Mouse (Mus musculus) forebrain, embryonic 13.5 days (tissue): ENCODE data around the gene Prkg1. TPM values are rescaled to one million over a fixed set of nuclear protein-coding genes. Genes with fewer than 3 reads are reported as not detected.
A peak's percentile ranks its signal among the peaks of the same experiment; 100 is the strongest.

Experiments used
- ATAC-seq: fragments of 200-750 bp; cut with Nextera tagmentation; 2 replicates; pipeline ENCODE4 v1.8.0; 2017
- H3K27ac ChIP-seq: fragments of 300-500 bp; sonication (generic); 2 replicates; pipeline ENCODE4 v1.5.1; 2015; ENCODE audit warnings: inconsistent platforms, mild to moderate bottlenecking, moderate library complexity
- H3K27me3 ChIP-seq: fragments of 300-500 bp; sonication (generic); 2 replicates; pipeline ENCODE4 v1.6.1; 2015; ENCODE audit warnings: mild to moderate bottlenecking, inconsistent platforms
- H3K36me3 ChIP-seq: fragments of 300-500 bp; sonication (generic); 2 replicates; pipeline ENCODE4 v1.6.1; 2015; ENCODE audit warnings: mild to moderate bottlenecking, inconsistent platforms; ENCODE audit not compliant: poor library complexity, severe bottlenecking
- H3K4me1 ChIP-seq: fragments of 300-500 bp; sonication (generic); 2 replicates; pipeline ENCODE4 v1.6.1; 2015; ENCODE audit warnings: inconsistent platforms
- H3K4me2 ChIP-seq: fragments of 300-500 bp; sonication (generic); 2 replicates; pipeline ENCODE4 v1.6.1; 2015; ENCODE audit warnings: inconsistent platforms, mild to moderate bottlenecking, moderate library complexity
- H3K4me3 ChIP-seq: fragments of 300-500 bp; sonication (generic); 2 replicates; pipeline ENCODE4 v1.5.1; 2015; ENCODE audit warnings: mild to moderate bottlenecking, inconsistent platforms
- H3K9ac ChIP-seq: fragments of 300-500 bp; sonication (generic); 2 replicates; pipeline ENCODE4 v1.6.1; 2015; ENCODE audit warnings: mild to moderate bottlenecking, inconsistent platforms
- H3K9me3 ChIP-seq: fragments of 300-500 bp; sonication (generic); replicated peaks from 2 replicates; pipeline ENCODE4 v1.6.1; 2016; ENCODE audit warnings: inconsistent platforms
- WGBS: fragments of 180-500 bp; shearing (Covaris S2); methylation state at CpG from one replicate; pipeline ENCODE4 v1.1.7; 2015; 5-methylcytosine and 5-hydroxymethylcytosine counted together
- polyA plus RNA-seq: library from polyadenylated mRNA; unstranded; fragments of >200 nt; fragmentation: Nextera tagmentation; extraction: Ambion mirVana; gene quantifications from 2 replicates; pipeline ENCODE4 v1.2.1, GENCODE M21; 2015

Prkg1 gene
- polyA plus RNA-seq, 1 experiment from 2014 or later: 1.3 TPM

DNA sequence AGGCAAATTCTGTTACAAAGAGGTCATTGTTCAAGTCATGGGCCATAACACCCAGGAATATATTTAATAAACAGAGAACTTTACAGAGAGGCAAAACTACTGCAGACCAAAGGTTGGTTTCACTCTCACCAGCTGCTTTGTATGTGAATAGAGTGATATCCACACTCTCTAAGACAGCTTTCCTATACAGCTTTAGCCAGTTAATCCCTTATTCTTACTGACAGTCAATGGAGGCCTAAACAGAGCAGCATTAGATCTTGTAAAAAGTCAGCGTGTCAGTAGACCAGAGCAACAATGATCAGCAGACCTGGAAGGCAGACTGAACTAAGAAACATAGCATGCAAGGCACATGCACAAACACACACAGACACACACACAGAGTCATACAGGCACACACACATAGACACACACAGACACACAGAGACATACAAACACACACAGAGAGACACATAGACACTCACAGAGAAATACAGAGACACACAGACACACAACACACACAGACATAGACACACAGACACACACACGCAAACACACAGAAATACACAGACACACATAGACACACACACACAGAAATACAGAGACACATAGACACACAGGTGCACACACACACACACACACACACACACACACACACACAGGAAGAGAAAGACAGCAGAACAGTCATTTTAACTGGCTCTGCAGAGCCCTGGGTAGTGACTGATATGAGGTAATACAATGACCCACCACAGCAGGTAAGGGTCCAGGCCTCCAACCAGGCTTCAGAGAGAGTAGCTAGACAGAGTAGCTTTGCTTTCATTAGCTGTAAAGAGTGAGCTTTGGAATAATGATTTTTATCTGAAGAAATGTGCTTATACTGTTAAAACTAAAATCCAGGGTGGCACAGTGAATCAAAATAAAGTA lies 723.6 kb downstream of the Prkg1 start:
- no peaks in the 10 kb centered on the region for H3K9me3 ChIP-seq
- H3K4me2 ChIP-seq: no peak overlapping the region
- no peak overlapping the region for H3K4me3 ChIP-seq
- H3K4me1 ChIP-seq: no peaks in the 10 kb centered on the region
- WGBS: 50% methylated on average over 2 of the region's 2 CpGs
- no peaks in the 10 kb centered on the region for H3K36me3 ChIP-seq
- no peak for ATAC-seq
- no peak overlapping the region for H3K9ac ChIP-seq
- H3K27ac ChIP-seq: no peak overlapping the region
- no peaks in the 10 kb centered on the region for H3K27me3 ChIP-seq

- Histone ChIP-seq H3K27me3 (no peaks in the 10 kb centered on the region), H3K4me1 (no peaks in the 10 kb centered on the region), H3K27ac (no peak overlapping the region), H3K4me2 (no peak overlapping the region), H3K36me3 (no peaks in the 10 kb centered on the region), H3K9me3 (no peaks in the 10 kb centered on the region), H3K4me3 (no peak overlapping the region), H3K9ac (no peak overlapping the region)
- WGBS: 72% methylated on average over 3 of the region's 3 CpGs
- ATAC-seq: no peak
Observed at GRCm38 (mm10) chr19:31038951-31039350, 725.9 kb downstream of the Prkg1 start.

- H3K4me3 ChIP-seq: no peak overlapping the region
- no peak overlapping the region for H3K4me2 ChIP-seq
- peak; percentile 27; the same call in 1 of the 2 replicates for ATAC-seq
- WGBS: 35% methylated on average over 6 of the region's 6 CpGs
- no peaks in the 10 kb centered on the region for H3K27me3 ChIP-seq
- no peaks in the 10 kb centered on the region for H3K9me3 ChIP-seq
- H3K36me3 ChIP-seq: no peaks in the 10 kb centered on the region
- H3K9ac ChIP-seq: no peak overlapping the region
- no peak overlapping the region for H3K27ac ChIP-seq
- peaks cover 7% of the 10 kb centered on the region; the same call in 1 of the 2 replicates for H3K4me1 ChIP-seq
Observed at GRCm38 (mm10) chr19:31031596-31031995, 733.2 kb downstream of the Prkg1 start.

GRCm38 (mm10) chr19:31026797-31027196 lies 738.0 kb downstream of the Prkg1 start:
- no peaks in the 10 kb centered on the region for H3K27me3 ChIP-seq
- no peak for ATAC-seq
- peaks cover 4% of the 10 kb centered on the region; the same call in 1 of the 2 replicates for H3K4me1 ChIP-seq
- H3K9me3 ChIP-seq: no peaks in the 10 kb centered on the region
- H3K36me3 ChIP-seq: no peaks in the 10 kb centered on the region
- no peak overlapping the region for H3K9ac ChIP-seq
- no peak overlapping the region for H3K27ac ChIP-seq
- H3K4me2 ChIP-seq: no peak overlapping the region
- WGBS: 89% methylated on average over 5 of the region's 5 CpGs
- H3K4me3 ChIP-seq: no peak overlapping the region

DNA sequence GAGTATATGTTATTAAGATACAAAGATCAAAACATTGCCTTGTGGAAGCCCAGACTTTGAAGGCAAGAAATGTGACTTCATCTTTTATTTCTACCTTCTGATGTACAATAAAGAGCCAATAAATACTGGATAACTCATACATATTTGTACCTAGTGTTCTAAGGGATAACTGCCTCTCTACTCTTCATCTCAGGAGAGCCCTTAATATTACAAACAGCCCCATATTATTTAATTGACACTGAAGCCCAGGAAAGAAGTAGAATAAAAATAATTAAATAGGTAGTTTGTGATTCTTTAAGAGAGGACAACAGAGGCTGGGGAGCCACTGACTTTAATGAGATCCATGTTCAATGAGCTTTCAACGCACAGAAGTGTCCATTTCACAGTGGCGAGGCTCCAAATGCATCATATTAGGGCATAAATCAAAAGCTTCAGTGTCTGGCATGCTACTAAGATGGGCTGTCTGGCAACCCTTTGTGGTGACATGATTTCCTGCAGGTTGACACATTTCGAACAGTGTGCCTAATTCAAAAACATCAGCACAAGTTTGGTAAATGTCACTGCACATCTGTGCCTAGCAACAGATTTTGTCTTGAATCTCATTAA lies 753.2 kb downstream of the Prkg1 start:
- H3K27ac ChIP-seq: no peak overlapping the region
- ATAC-seq: no peak
- WGBS: 79% methylated on average over 3 of the region's 3 CpGs

GRCm38 (mm10) chr19:30998572-30998971 lies 766.3 kb downstream of the Prkg1 start:
- no peaks in the 10 kb centered on the region for H3K36me3 ChIP-seq
- 91% methylated on average over 2 of the region's 2 CpGs for WGBS
- H3K4me2 ChIP-seq: no peak overlapping the region
- H3K4me1 ChIP-seq: no peaks in the 10 kb centered on the region
- H3K27me3 ChIP-seq: no peaks in the 10 kb centered on the region
- no peak overlapping the region for H3K9ac ChIP-seq
- no peak overlapping the region for H3K27ac ChIP-seq
- no peak for ATAC-seq
- H3K9me3 ChIP-seq: no peaks in the 10 kb centered on the region
- no peak overlapping the region for H3K4me3 ChIP-seq

More for the DNA sequence above, 753.2 kb downstream of the Prkg1 start:
- Histone ChIP-seq H3K9me3 (no peaks in the 10 kb centered on the region), H3K4me2 (no peak overlapping the region), H3K4me3 (no peak overlapping the region), H3K4me1 (no peaks in the 10 kb centered on the region), H3K36me3 (no peaks in the 10 kb centered on the region), H3K9ac (no peak overlapping the region), H3K27me3 (no peaks in the 10 kb centered on the region)

DNA sequence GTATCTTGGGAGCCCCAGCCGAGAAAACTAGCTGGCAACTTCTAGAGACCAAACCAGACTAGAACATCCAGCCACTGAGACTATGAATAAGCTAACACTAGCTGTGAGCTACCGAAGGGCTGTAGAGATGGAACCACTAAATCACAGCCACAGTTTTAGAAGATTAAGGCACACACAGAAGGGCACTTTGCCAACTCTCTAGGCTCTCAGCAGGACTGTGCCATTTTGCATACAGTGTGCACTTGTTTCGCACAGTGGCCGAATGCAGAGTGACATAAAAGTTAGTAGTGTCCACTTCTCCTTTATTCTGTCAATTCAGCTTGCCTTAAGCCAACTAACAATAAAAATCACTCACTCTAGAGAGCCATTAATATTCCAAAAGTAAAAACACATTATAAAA lies 774.4 kb downstream of the Prkg1 start:
- H3K27me3 ChIP-seq: no peaks in the 10 kb centered on the region
- H3K4me1 ChIP-seq: 0 out of 2 replicates have a peak, but pooled peaks cover 5% of the 10 kb centered on the region
- no peaks in the 10 kb centered on the region for H3K9me3 ChIP-seq
- no peak overlapping the region for H3K27ac ChIP-seq
- no peak overlapping the region for H3K4me3 ChIP-seq
- H3K36me3 ChIP-seq: no peaks in the 10 kb centered on the region
- H3K4me2 ChIP-seq: no peak overlapping the region
- 67% methylated on average over 4 of the region's 4 CpGs for WGBS
- no peak for ATAC-seq
- no peak overlapping the region for H3K9ac ChIP-seq

DNA sequence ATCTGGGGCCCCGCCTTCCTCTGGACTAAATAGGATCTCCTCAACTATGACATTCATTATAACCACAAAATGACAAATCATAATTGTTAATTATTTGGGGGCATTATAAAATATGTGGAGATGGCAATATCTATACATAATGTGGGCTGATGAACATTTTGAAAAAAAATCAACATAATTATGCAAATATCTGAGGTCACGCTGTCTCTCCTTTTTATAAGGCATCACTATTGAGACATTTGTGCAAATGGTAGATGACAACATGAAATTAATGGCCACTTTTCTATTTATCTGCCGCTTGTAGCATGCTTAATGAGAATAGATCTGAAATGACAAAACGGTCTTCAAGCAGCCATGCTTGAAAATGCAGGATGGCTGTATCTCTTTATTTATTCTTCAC lies 782.4 kb downstream of the Prkg1 start:
- Histone ChIP-seq H3K36me3 (no peaks in the 10 kb centered on the region), H3K4me3 (no peak overlapping the region), H3K27ac (no peak overlapping the region), H3K27me3 (no peaks in the 10 kb centered on the region), H3K9ac (no peak overlapping the region), H3K4me2 (no peak overlapping the region), H3K9me3 (no peaks in the 10 kb centered on the region), H3K4me1 (no peaks in the 10 kb centered on the region)
- WGBS: 82% methylated on average over 4 of the region's 4 CpGs
- no peak for ATAC-seq

GRCm38 (mm10) chr19:30978096-30978495 lies 786.7 kb downstream of the Prkg1 start:
- Histone ChIP-seq H3K9ac (no peak overlapping the region), H3K36me3 (no peaks in the 10 kb centered on the region), H3K9me3 (no peaks in the 10 kb centered on the region), H3K4me3 (no peak overlapping the region), H3K4me2 (no peak overlapping the region), H3K27ac (no peak overlapping the region), H3K27me3 (no peaks in the 10 kb centered on the region), H3K4me1 (no peaks in the 10 kb centered on the region)
- ATAC-seq: no peak
- 89% methylated on average over 4 of the region's 4 CpGs for WGBS

- no peak overlapping the region for H3K4me2 ChIP-seq
- H3K27ac ChIP-seq: no peak overlapping the region
- no peak overlapping the region for H3K4me3 ChIP-seq
- H3K27me3 ChIP-seq: no peaks in the 10 kb centered on the region
- no peaks in the 10 kb centered on the region for H3K36me3 ChIP-seq
- no peaks in the 10 kb centered on the region for H3K4me1 ChIP-seq
- H3K9ac ChIP-seq: no peak overlapping the region
- no peaks in the 10 kb centered on the region for H3K9me3 ChIP-seq
- no peak for ATAC-seq
- WGBS: 77% methylated on average over 3 of the region's 3 CpGs
Observed at GRCm38 (mm10) chr19:30950610-30951009, 814.2 kb downstream of the Prkg1 start.

GRCm38 (mm10) chr19:30948202-30948601 lies 816.6 kb downstream of the Prkg1 start:
- Histone ChIP-seq H3K27me3 (no peaks in the 10 kb centered on the region), H3K36me3 (no peaks in the 10 kb centered on the region), H3K4me2 (no peak overlapping the region), H3K4me3 (no peak overlapping the region), H3K4me1 (no peaks in the 10 kb centered on the region), H3K9me3 (no peaks in the 10 kb centered on the region), H3K9ac (no peak overlapping the region), H3K27ac (no peak overlapping the region)
- WGBS: 68% methylated on average over 1 of the region's 1 CpGs
- no peak for ATAC-seq

DNA sequence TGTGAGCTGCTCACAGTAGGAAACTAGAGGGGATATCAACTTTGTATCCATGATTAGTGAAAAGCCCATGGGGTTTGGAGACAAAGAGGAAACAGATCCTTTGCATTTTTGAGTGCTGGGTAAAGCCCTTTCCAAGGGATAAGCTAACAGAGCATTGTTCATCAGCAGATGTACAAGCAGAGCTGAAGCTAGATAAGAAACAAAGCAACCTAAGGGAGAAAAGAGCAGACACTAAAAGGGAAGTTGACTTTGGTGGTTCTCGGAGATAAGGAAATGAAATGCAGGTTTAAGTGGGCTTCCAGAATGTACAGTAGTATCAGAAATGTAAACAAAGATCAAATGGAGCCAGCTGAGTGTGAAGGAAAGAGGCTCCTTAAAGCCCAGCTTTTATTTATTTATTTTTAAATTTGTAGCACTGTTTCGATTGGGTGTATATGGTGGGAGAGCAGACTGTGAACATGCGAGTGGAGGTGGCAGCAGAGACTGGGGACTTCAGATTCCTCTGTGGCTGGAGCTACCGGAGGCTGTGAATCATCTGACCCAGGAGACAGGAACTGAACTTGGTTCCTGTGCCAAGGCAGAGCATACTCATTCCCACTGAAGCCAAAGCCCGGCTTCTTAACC lies 822.4 kb downstream of the Prkg1 start:
- WGBS: 69% methylated on average over 5 of the region's 5 CpGs
- Histone ChIP-seq H3K4me2 (no peak overlapping the region), H3K9ac (no peak overlapping the region), H3K4me1 (no peaks in the 10 kb centered on the region), H3K4me3 (no peak overlapping the region), H3K27me3 (no peaks in the 10 kb centered on the region), H3K9me3 (no peaks in the 10 kb centered on the region), H3K27ac (no peak overlapping the region), H3K36me3 (no peaks in the 10 kb centered on the region)
- no peak for ATAC-seq
